ENCODE assay signal across 19 mouse cellular contexts in genomic region chr10:94920526-94920925, GRCm38 (mm10). TPM values are rescaled to one million over a fixed set of nuclear protein-coding genes. Genes with fewer than 3 reads are reported as not detected.
A peak's percentile ranks its signal among the peaks of the same experiment; 100 is the strongest.
DNase-seq lines count a peak whose midpoint lies in the region; ATAC-seq and TF ChIP-seq lines count a peak whose summit lies in the region.
"Had no signal": no experiment of that assay in that cellular context is flagged by ENCODE, and none has a peak within 500 bp of the region (broad histone marks: within the 10 kb centered on the region; RNA-seq: fewer than 3 reads in every experiment).

No protein-coding gene starts in this region.

- 78% methylated on average over 8 of the region's 8 CpGs for WGBS in liver, embryonic 13.5 days (ENCODE audit: insufficient replicate concordance)
- WGBS in liver, postnatal 0 days (ENCODE audit: insufficient replicate concordance): 84% methylated on average over 8 of the region's 8 CpGs

- H3K36me3 ChIP-seq in liver, embryonic 13.5 days: no peaks in the 10 kb centered on the region
- H3K36me3 ChIP-seq in liver, postnatal 0 days (replicated peaks; ENCODE audit: insufficient read depth, low read length): no peaks in the 10 kb centered on the region
- H3K36me3 ChIP-seq: embryonic facial prominence, embryonic 12.5 days; heart, embryonic 15.5 days had no signal

- peak overlapping the region; percentile 69 for H3K4me2 ChIP-seq in liver, embryonic 13.5 days
- H3K4me2 ChIP-seq in liver, postnatal 0 days (ENCODE audit: low read depth, low read length): no peak overlapping the region
- H3K4me2 ChIP-seq: embryonic facial prominence, embryonic 12.5 days; forebrain, embryonic 15.5 days; hindbrain, embryonic 13.5 days had no signal

- peak overlapping the region; percentile 98 for H3K27ac ChIP-seq in bone marrow macrophage, adult 2 months (ENCODE audit: insufficient read depth, low read depth, low read length)
- H3K27ac ChIP-seq in liver, embryonic 13.5 days: peak overlapping the region; percentile 91
- H3K27ac ChIP-seq in liver, postnatal 0 days (ENCODE audit: low read depth): peak overlapping the region; percentile 69; the same call in 1 of the 2 replicates
- H3K27ac ChIP-seq: embryonic facial prominence, embryonic 12.5 days; forebrain, embryonic 15.5 days; heart, embryonic 15.5 days; hindbrain, embryonic 13.5 days; hindbrain, postnatal 0 days had no signal

- no peak for TF ChIP-seq CTCF in bone marrow macrophage, adult 2 months (IDR thresholded peaks at IDR 0.05; ENCODE audit: low read depth, low read length)
- no peak for TF ChIP-seq CTCF in brain, embryonic 14.5 days (IDR thresholded peaks at IDR 0.05; ENCODE audit: borderline replicate concordance, extremely low read depth, insufficient read depth, insufficient read length)
- TF ChIP-seq CTCF in liver, postnatal 0 days (IDR thresholded peaks at IDR 0.05; ENCODE audit: low read depth): no peak

- TF ChIP-seq EP300 in liver, postnatal 0 days (IDR thresholded peaks at IDR 0.05; ENCODE audit: low read depth): no peak

- no peak overlapping the region for H3K4me3 ChIP-seq in bone marrow macrophage, adult 2 months (ENCODE audit: insufficient read depth, low read length)
- 0 out of 2 replicates have a peak overlapping the region, but pooled peaks have one; percentile 57 for H3K4me3 ChIP-seq in liver, embryonic 13.5 days (replicated peaks)
- no peak overlapping the region for H3K4me3 ChIP-seq in liver, postnatal 0 days (ENCODE audit: low read depth, low read length)
- H3K4me3 ChIP-seq: embryonic facial prominence, embryonic 12.5 days; forebrain, embryonic 15.5 days; hindbrain, embryonic 13.5 days had no signal

- TF ChIP-seq POLR2A in bone marrow macrophage, adult 2 months (IDR thresholded peaks at IDR 0.05; ENCODE audit: borderline replicate concordance, low read depth, low read length): no peak
- TF ChIP-seq POLR2A in brain, embryonic 14.5 days (IDR thresholded peaks at IDR 0.05; ENCODE audit: borderline replicate concordance, extremely low read depth, insufficient read depth, insufficient read length, poor library complexity, severe bottlenecking): no peak

- no peaks in the 10 kb centered on the region for H3K27me3 ChIP-seq in liver, embryonic 13.5 days
- H3K27me3 ChIP-seq in liver, postnatal 0 days (ENCODE audit: insufficient read depth, low read length): no peaks in the 10 kb centered on the region
- H3K27me3 ChIP-seq: embryonic facial prominence, embryonic 12.5 days; forebrain, embryonic 15.5 days; heart, embryonic 15.5 days; hindbrain, embryonic 13.5 days had no signal

- DNase-seq in brain, embryonic 14.5 days (ENCODE audit: low read depth): peak; percentile 22
- DNase-seq in liver, embryonic 13.5 days: no peak
- no peak for DNase-seq in liver, postnatal 0 days
- DNase-seq in gastrocnemius, adult 8-10 months (ENCODE audit: low spot score in 2 of 2): no peak
- no peak for DNase-seq in MN1 (ENCODE audit: low spot score)
- DNase-seq: adrenal gland, postnatal 10 days; cerebellum, adult 2 months; cerebellum, postnatal 10 days; gastrocnemius, postnatal 36 days; heart, adult 18-20 months; heart, postnatal 14 days had no signal

- H3K4me1 ChIP-seq in bone marrow macrophage, adult 2 months (ENCODE audit: control insufficient read depth, insufficient read depth, low read length): peaks cover 82% of the 10 kb centered on the region
- H3K4me1 ChIP-seq in liver, embryonic 13.5 days (replicated peaks): peaks cover 94% of the 10 kb centered on the region
- peaks cover 66% of the 10 kb centered on the region for H3K4me1 ChIP-seq in liver, postnatal 0 days (ENCODE audit: insufficient read depth)

- H3K9me3 ChIP-seq in liver, embryonic 13.5 days (replicated peaks): no peaks in the 10 kb centered on the region
- H3K9me3 ChIP-seq in liver, postnatal 0 days (ENCODE audit: low read length): no peaks in the 10 kb centered on the region
- H3K9me3 ChIP-seq: embryonic facial prominence, embryonic 12.5 days; forebrain, embryonic 15.5 days; G1E; heart, embryonic 15.5 days; hindbrain, embryonic 13.5 days had no signal

- no peak for ATAC-seq in liver, embryonic 13.5 days (ENCODE audit: low read depth)
- no peak for ATAC-seq in liver, postnatal 0 days
- no peak for ATAC-seq in megakaryocyte progenitor cell, adult 5-6 weeks (replicated peaks; ENCODE audit: poor library complexity)
- ATAC-seq: forebrain, embryonic 15.5 days; hindbrain, postnatal 0 days had no signal

- 0 out of 2 replicates have a peak overlapping the region, but pooled peaks have one; percentile 74 for H3K9ac ChIP-seq in liver, embryonic 13.5 days
- no peak overlapping the region for H3K9ac ChIP-seq in liver, postnatal 0 days (replicated peaks)
- H3K9ac ChIP-seq: embryonic facial prominence, embryonic 12.5 days; forebrain, embryonic 15.5 days; heart, embryonic 15.5 days; hindbrain, embryonic 13.5 days had no signal

RNA-seq across cellular contexts. Expression of gene Plxnc1, which starts 24.1 kb away (rescaled TPM):
- 76.7 and 82.8 TPM in 2 replicates for polyA plus RNA-seq in bone marrow macrophage, adult 2 months (2012; ENCODE audit: insufficient read depth, insufficient read length, missing spikeins)
- polyA plus RNA-seq in brain, embryonic 14.5 days (2012; rRNA removed): 22.5 and 31.1 TPM in 2 replicates
- polyA plus RNA-seq in liver, embryonic 13.5 days (2015; fragmentation: Nextera tagmentation; extraction: Ambion mirVana): 1.8 and 2.0 TPM in 2 replicates
- polyA plus RNA-seq in liver, postnatal 0 days (2015; fragmentation: Nextera tagmentation; extraction: Ambion mirVana): 2.7 and 2.8 TPM in 2 replicates
- total RNA-seq in gastrocnemius, adult 8-10 months (2022): under 1 TPM; 0.17 to 0.68 (median 0.43) TPM
- total RNA-seq in megakaryocyte progenitor cell, adult 5-6 weeks (2015): 15.6 and 28.8 TPM in 2 replicates
- total RNA-seq in megakaryocyte progenitor cell, adult 5-6 weeks (2017): 10.6 and 16.6 TPM in 2 replicates
